Mouse (Mus musculus): ENCODE results near the gene Tex21. TPM values are rescaled to one million over a fixed set of nuclear protein-coding genes. Genes with fewer than 3 reads are reported as not detected.

Tex21 gene
- total and polyA plus RNA-seq, 3 experiments: 4.4 to 6.7 TPM; not detected in 1

- H3K4me3 ChIP-seq (ENCODE audit: control insufficient read depth in 1 of 2, insufficient read depth in 1 of 2, low read depth in 2 of 2, low read length in 2 of 2): no peak overlapping the region
- H3K9me3 ChIP-seq (replicated peaks; ENCODE audit: insufficient read depth, low read length): no peaks in the 10 kb centered on the region
- H3K36me3 ChIP-seq (ENCODE audit: control insufficient read depth in 1 of 2, insufficient read depth in 2 of 2, low read length in 2 of 2): no peaks in the 10 kb centered on the region
- H3K27ac ChIP-seq (ENCODE audit: control insufficient read depth, low read depth, low read length): no peak overlapping the region
- no peak overlapping the region for H3K9ac ChIP-seq (ENCODE audit: control insufficient read depth, low read depth, low read length, poor library complexity, severe bottlenecking)
- TF ChIP-seq ZNF384 (IDR thresholded peaks at IDR 0.05; ENCODE audit: low read depth, low read length) (no peak), ELF1 (IDR thresholded peaks at IDR 0.05; ENCODE audit: low read depth, low read length) (no peak), MYB (IDR thresholded peaks at IDR 0.05; ENCODE audit: low read depth, low read length) (no peak), MXI1 (IDR thresholded peaks at IDR 0.05; ENCODE audit: low read depth, low read length) (no peak), GABPA (IDR thresholded peaks at IDR 0.05; ENCODE audit: low read depth, low read length) (no peak), MAX (IDR thresholded peaks at IDR 0.05; ENCODE audit: low read length) (no peak), MEF2A (IDR thresholded peaks at IDR 0.05; ENCODE audit: extremely low read depth, insufficient replicate concordance, low read depth, low read length, poor library complexity, severe bottlenecking) (no peak), E2F4 (IDR thresholded peaks at IDR 0.05; ENCODE audit: borderline replicate concordance, low read depth, low read length) (no peak), JUND (IDR thresholded peaks at IDR 0.05; ENCODE audit: low read depth, low read length) (no peak), POLR2A (IDR thresholded peaks at IDR 0.05; ENCODE audit: control insufficient read depth in 1 of 2, insufficient read depth in 1 of 2, low read depth in 1 of 2, low read length in 2 of 2, poor library complexity in 1 of 2) (no peak), USF2 (IDR thresholded peaks at IDR 0.05; ENCODE audit: borderline replicate concordance in 1 of 2, insufficient read depth in 1 of 2, low read depth in 1 of 2, low read length in 2 of 2) (no peak), NRF1 (IDR thresholded peaks at IDR 0.05; ENCODE audit: insufficient read depth, low read depth, low read length, poor library complexity, severe bottlenecking) (no peak), ZMIZ1 (IDR thresholded peaks at IDR 0.05; ENCODE audit: low read depth, low read length) (no peak), SIN3A (IDR thresholded peaks at IDR 0.05; ENCODE audit: low read length) (no peak)
- no peaks in the 10 kb centered on the region for H3K79me2 ChIP-seq (ENCODE audit: control insufficient read depth, insufficient read depth, low read length, poor library complexity)
- H3K4me1 ChIP-seq (ENCODE audit: control insufficient read depth in 1 of 2, insufficient read depth in 2 of 2, low read length in 2 of 2): no peaks in the 10 kb centered on the region
- H3K27me3 ChIP-seq (ENCODE audit: control insufficient read depth in 1 of 2, insufficient read depth in 2 of 2, low read length in 2 of 2): no peaks in the 10 kb centered on the region
- DNase-seq (ENCODE audit: low read depth, low spot score): no peak
Measured at GRCm38 (mm10) chr12:76209429-76209974, 37.0 kb downstream of the Tex21 start.

- no peak for DNase-seq (ENCODE audit: low read depth, low spot score)
- TF ChIP-seq CTCF (IDR thresholded peaks at IDR 0.05 in 2 of 3, conservative IDR thresholded peaks at IDR 0.05 in 1 of 3; ENCODE audit: control insufficient read depth in 1 of 3, insufficient read depth in 1 of 3, low read depth in 2 of 3, low read length in 3 of 3, poor library complexity in 1 of 3, severe bottlenecking in 1 of 3): peak in 1 of 3 experiments; percentile 31; a peak in 2 of 6 replicates
- TF ChIP-seq CHD1 (IDR thresholded peaks at IDR 0.05; ENCODE audit: low read depth, low read length): no peak
- no peak for TF ChIP-seq EP300 (IDR thresholded peaks at IDR 0.05; ENCODE audit: low read depth in 1 of 2, low read length in 2 of 2)
- TF ChIP-seq SMC3 (IDR thresholded peaks at IDR 0.05; ENCODE audit: low read depth, low read length): peak; percentile 45
- TF ChIP-seq TBP (IDR thresholded peaks at IDR 0.05; ENCODE audit: low read depth, low read length): no peak
- no peak for TF ChIP-seq MXI1 (IDR thresholded peaks at IDR 0.05; ENCODE audit: low read depth, low read length)
- no peak for TF ChIP-seq POLR2AphosphoS5 (IDR thresholded peaks at IDR 0.05; ENCODE audit: borderline replicate concordance, low read depth, low read length)
- no peak for TF ChIP-seq ZMIZ1 (IDR thresholded peaks at IDR 0.05; ENCODE audit: low read depth, low read length)
- no peak for TF ChIP-seq POLR2A (IDR thresholded peaks at IDR 0.05; ENCODE audit: control insufficient read depth in 1 of 2, insufficient read depth in 1 of 2, low read depth in 1 of 2, low read length in 2 of 2, poor library complexity in 1 of 2)
- TF ChIP-seq USF2 (IDR thresholded peaks at IDR 0.05; ENCODE audit: borderline replicate concordance in 1 of 2, insufficient read depth in 1 of 2, low read depth in 1 of 2, low read length in 2 of 2): no peak
- TF ChIP-seq TAL1 (IDR thresholded peaks at IDR 0.05; ENCODE audit: low read length): no peak
- no peak for TF ChIP-seq ZC3H11A (IDR thresholded peaks at IDR 0.05; ENCODE audit: low read depth, low read length)
- TF ChIP-seq E2F4 (IDR thresholded peaks at IDR 0.05; ENCODE audit: borderline replicate concordance, low read depth, low read length): no peak
- TF ChIP-seq ELF1 (IDR thresholded peaks at IDR 0.05; ENCODE audit: low read depth, low read length): no peak
- TF ChIP-seq MYB (IDR thresholded peaks at IDR 0.05; ENCODE audit: low read depth, low read length): no peak
- peak; percentile 25; the same call in 1 of the 2 replicates for TF ChIP-seq RAD21 (IDR thresholded peaks at IDR 0.05; ENCODE audit: low read depth, low read length)
- TF ChIP-seq NELFE (IDR thresholded peaks at IDR 0.05; ENCODE audit: low read depth, low read length): no peak
- TF ChIP-seq GATA1 (IDR thresholded peaks at IDR 0.05; ENCODE audit: low read depth, low read length): no peak
- no peak for TF ChIP-seq BHLHE40 (IDR thresholded peaks at IDR 0.05; ENCODE audit: borderline replicate concordance, low read depth, low read length)
- TF ChIP-seq ZKSCAN1 (IDR thresholded peaks at IDR 0.05; ENCODE audit: low read depth, low read length): no peak
- no peak for TF ChIP-seq GABPA (IDR thresholded peaks at IDR 0.05; ENCODE audit: low read depth, low read length)
- TF ChIP-seq UBTF (IDR thresholded peaks at IDR 0.05; ENCODE audit: borderline replicate concordance, insufficient read depth, low read depth, low read length): no peak
- TF ChIP-seq MEF2A (IDR thresholded peaks at IDR 0.05; ENCODE audit: extremely low read depth, insufficient replicate concordance, low read depth, low read length, poor library complexity, severe bottlenecking): no peak
- Histone ChIP-seq H3K27ac (ENCODE audit: control insufficient read depth, low read depth, low read length) (no peak overlapping the region), H3K79me2 (ENCODE audit: control insufficient read depth, insufficient read depth, low read length, poor library complexity) (no peaks in the 10 kb centered on the region), H3K9me3 (replicated peaks; ENCODE audit: insufficient read depth, low read length) (no peaks in the 10 kb centered on the region), H3K36me3 (ENCODE audit: control insufficient read depth in 1 of 2, insufficient read depth in 2 of 2, low read length in 2 of 2) (no peaks in the 10 kb centered on the region; a peak in 1 of 4 replicates), H3K4me3 (ENCODE audit: control insufficient read depth in 1 of 2, insufficient read depth in 1 of 2, low read depth in 2 of 2, low read length in 2 of 2) (no peak overlapping the region), H3K27me3 (ENCODE audit: control insufficient read depth in 1 of 2, insufficient read depth in 2 of 2, low read length in 2 of 2) (no peaks in the 10 kb centered on the region), H3K9ac (ENCODE audit: control insufficient read depth, low read depth, low read length, poor library complexity, severe bottlenecking) (no peak overlapping the region), H3K4me1 (ENCODE audit: control insufficient read depth in 1 of 2, insufficient read depth in 2 of 2, low read length in 2 of 2) (no peaks in the 10 kb centered on the region)
Measured at GRCm38 (mm10) chr12:76200326-76200725, 46.2 kb downstream of the Tex21 start.

Data from MEL (cell line).